Mouse (Mus musculus): ENCODE results near the gene Cngb1. TPM values are rescaled to one million over a fixed set of nuclear protein-coding genes. Genes with fewer than 3 reads are reported as not detected.

The Cngb1 gene
- polyA plus RNA-seq, 1 experiment from 2014 or later, result 0.32 TPM

DNA sequence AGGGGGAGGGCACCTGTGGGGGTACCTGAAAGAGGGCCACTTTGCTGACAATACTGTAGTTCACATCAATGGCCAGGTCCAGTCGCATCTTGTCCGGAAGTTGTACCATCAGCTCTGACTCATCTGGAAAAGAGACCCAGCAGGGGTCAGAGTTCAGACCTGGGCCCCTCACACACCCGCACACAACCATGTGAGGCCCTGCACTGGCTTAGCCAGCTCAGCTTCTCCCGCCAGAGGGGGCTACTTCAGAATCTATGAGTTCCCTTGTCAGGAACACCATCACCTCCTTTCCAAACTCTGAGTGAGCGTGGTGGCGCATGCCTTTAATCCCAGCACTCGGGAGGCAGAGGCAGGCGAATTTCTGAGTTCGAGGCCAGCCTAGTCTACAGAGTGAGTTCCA is 54.3 kb downstream of the Cngb1 start:
- H3K4me3 ChIP-seq (ENCODE audit: low read depth, low read length), result no peak overlapping the region
- H3K36me3 ChIP-seq (replicated peaks; ENCODE audit: control insufficient read depth, insufficient read depth, low read depth, low read length), result no peaks in the 10 kb centered on the region
- H3K27me3 ChIP-seq (ENCODE audit: control insufficient read depth, insufficient read depth, low read length), result no peaks in the 10 kb centered on the region
- no peak overlapping the region for H3K27ac ChIP-seq (replicated peaks; ENCODE audit: low read depth, low read length)
- DNase-seq (ENCODE audit: low spot score) (no peak), ATAC-seq (replicated peaks; ENCODE audit: insufficient number of reproducible peaks, low FRiP score, low TSS enrichment, low read depth) (no peak)
- no peaks in the 10 kb centered on the region for H3K4me1 ChIP-seq (ENCODE audit: control insufficient read depth, insufficient read depth, low read length)
- no peak overlapping the region for H3K9ac ChIP-seq (replicated peaks; ENCODE audit: low read length)
- 58% methylated on average over 9 of the region's 9 CpGs for WGBS
- H3K4me2 ChIP-seq (ENCODE audit: low read depth, low read length), result no peak overlapping the region
- no peaks in the 10 kb centered on the region for H3K9me3 ChIP-seq (replicated peaks; ENCODE audit: control insufficient read depth, low read length)

DNA sequence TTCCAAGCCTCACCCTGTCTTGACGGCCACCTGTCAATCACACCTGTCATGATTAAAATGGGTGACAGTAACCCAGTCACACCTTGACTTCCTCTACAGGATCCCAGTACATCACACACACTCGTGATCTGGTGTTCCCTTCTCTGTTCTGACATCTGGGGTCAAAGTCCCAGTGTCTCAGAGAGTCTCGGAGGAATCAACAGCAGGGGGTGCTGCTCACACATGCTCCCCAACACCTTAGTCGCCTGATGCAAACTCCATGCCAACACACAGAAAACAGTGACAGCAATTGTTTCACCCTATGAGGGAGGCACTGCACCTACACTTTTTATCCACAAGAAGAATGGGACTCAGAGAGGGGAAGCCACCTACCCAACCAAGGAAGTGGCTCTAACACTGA is 56.5 kb downstream of the Cngb1 start:
- Histone ChIP-seq H3K9me3 (replicated peaks; ENCODE audit: control insufficient read depth, low read length) (no peaks in the 10 kb centered on the region), H3K9ac (replicated peaks; ENCODE audit: low read length) (no peak overlapping the region)
- ATAC-seq (replicated peaks; ENCODE audit: insufficient number of reproducible peaks, low FRiP score, low TSS enrichment, low read depth), result no peak

GRCm38 (mm10) chr8:95247277-95247676 is 59.1 kb downstream of the Cngb1 start:
- Histone ChIP-seq H3K36me3 (replicated peaks; ENCODE audit: control insufficient read depth, insufficient read depth, low read depth, low read length) (no peaks in the 10 kb centered on the region), H3K4me1 (ENCODE audit: control insufficient read depth, insufficient read depth, low read length) (no peaks in the 10 kb centered on the region), H3K9me3 (replicated peaks; ENCODE audit: control insufficient read depth, low read length) (no peaks in the 10 kb centered on the region), H3K4me3 (ENCODE audit: low read depth, low read length) (no peak overlapping the region), H3K27ac (replicated peaks; ENCODE audit: low read depth, low read length) (no peak overlapping the region), H3K4me2 (ENCODE audit: low read depth, low read length) (no peak overlapping the region), H3K9ac (replicated peaks; ENCODE audit: low read length) (no peak overlapping the region), H3K27me3 (ENCODE audit: control insufficient read depth, insufficient read depth, low read length) (no peaks in the 10 kb centered on the region)
- ATAC-seq (replicated peaks; ENCODE audit: insufficient number of reproducible peaks, low FRiP score, low TSS enrichment, low read depth) (no peak), DNase-seq (ENCODE audit: low spot score) (no peak)
- WGBS, result 73% methylated on average over 5 of the region's 5 CpGs

More for the DNA sequence above, 56.5 kb downstream of the Cngb1 start:
- H3K4me1 ChIP-seq (ENCODE audit: control insufficient read depth, insufficient read depth, low read length), result no peaks in the 10 kb centered on the region
- 57% methylated on average over 4 of the region's 4 CpGs for WGBS
- no peaks in the 10 kb centered on the region for H3K27me3 ChIP-seq (ENCODE audit: control insufficient read depth, insufficient read depth, low read length)
- H3K4me3 ChIP-seq (ENCODE audit: low read depth, low read length), result no peak overlapping the region
- DNase-seq (ENCODE audit: low spot score), result no peak
- no peaks in the 10 kb centered on the region for H3K36me3 ChIP-seq (replicated peaks; ENCODE audit: control insufficient read depth, insufficient read depth, low read depth, low read length)
- H3K27ac ChIP-seq (replicated peaks; ENCODE audit: low read depth, low read length), result no peak overlapping the region
- no peak overlapping the region for H3K4me2 ChIP-seq (ENCODE audit: low read depth, low read length)

- H3K4me2 ChIP-seq (ENCODE audit: low read depth, low read length), result no peak overlapping the region
- ATAC-seq (replicated peaks; ENCODE audit: insufficient number of reproducible peaks, low FRiP score, low TSS enrichment, low read depth) (no peak), DNase-seq (ENCODE audit: low spot score) (peak; percentile 26)
- WGBS, result 83% methylated on average over 5 of the region's 5 CpGs
- no peak overlapping the region for H3K27ac ChIP-seq (replicated peaks; ENCODE audit: low read depth, low read length)
- H3K36me3 ChIP-seq (replicated peaks; ENCODE audit: control insufficient read depth, insufficient read depth, low read depth, low read length), result no peaks in the 10 kb centered on the region
- no peaks in the 10 kb centered on the region for H3K9me3 ChIP-seq (replicated peaks; ENCODE audit: control insufficient read depth, low read length)
- H3K27me3 ChIP-seq (ENCODE audit: control insufficient read depth, insufficient read depth, low read length), result no peaks in the 10 kb centered on the region
- H3K4me3 ChIP-seq (ENCODE audit: low read depth, low read length), result no peak overlapping the region
- no peaks in the 10 kb centered on the region for H3K4me1 ChIP-seq (ENCODE audit: control insufficient read depth, insufficient read depth, low read length)
- no peak overlapping the region for H3K9ac ChIP-seq (replicated peaks; ENCODE audit: low read length)
These were observed 61.2 kb downstream of the Cngb1 start for GRCm38 (mm10) chr8:95245180-95245579.

- 67% methylated on average over 4 of the region's 4 CpGs for WGBS
- Histone ChIP-seq H3K27me3 (ENCODE audit: control insufficient read depth, insufficient read depth, low read length) (no peaks in the 10 kb centered on the region), H3K4me3 (ENCODE audit: low read depth, low read length) (no peak overlapping the region), H3K4me1 (ENCODE audit: control insufficient read depth, insufficient read depth, low read length) (no peaks in the 10 kb centered on the region), H3K4me2 (ENCODE audit: low read depth, low read length) (no peak overlapping the region), H3K27ac (replicated peaks; ENCODE audit: low read depth, low read length) (no peak overlapping the region), H3K36me3 (replicated peaks; ENCODE audit: control insufficient read depth, insufficient read depth, low read depth, low read length) (no peaks in the 10 kb centered on the region), H3K9me3 (replicated peaks; ENCODE audit: control insufficient read depth, low read length) (no peaks in the 10 kb centered on the region), H3K9ac (replicated peaks; ENCODE audit: low read length) (no peak overlapping the region)
- ATAC-seq (replicated peaks; ENCODE audit: insufficient number of reproducible peaks, low FRiP score, low TSS enrichment, low read depth), result no peak
- DNase-seq (ENCODE audit: low spot score), result no peak
These were observed 62.5 kb downstream of the Cngb1 start for GRCm38 (mm10) chr8:95243853-95244252.

GRCm38 (mm10) chr8:95242826-95243571 is 63.4 kb downstream of the Cngb1 start:
- H3K4me3 ChIP-seq (ENCODE audit: low read depth, low read length), result no peak overlapping the region
- no peak overlapping the region for H3K4me2 ChIP-seq (ENCODE audit: low read depth, low read length)
- peak; percentile 70; the same call in 1 of the 2 replicates for ATAC-seq (replicated peaks; ENCODE audit: insufficient number of reproducible peaks, low FRiP score, low TSS enrichment, low read depth)

GRCm38 (mm10) chr8:95242099-95242825 is 64.1 kb downstream of the Cngb1 start:
- 85% methylated on average over 26 of the region's 26 CpGs for WGBS
- H3K4me2 ChIP-seq (ENCODE audit: low read depth, low read length), result no peak overlapping the region
- DNase-seq (ENCODE audit: low spot score) (no peak), ATAC-seq (replicated peaks; ENCODE audit: insufficient number of reproducible peaks, low FRiP score, low TSS enrichment, low read depth) (no peak)
- no peak overlapping the region for H3K27ac ChIP-seq (replicated peaks; ENCODE audit: low read depth, low read length)
- no peaks in the 10 kb centered on the region for H3K27me3 ChIP-seq (ENCODE audit: control insufficient read depth, insufficient read depth, low read length)
- no peaks in the 10 kb centered on the region for H3K36me3 ChIP-seq (replicated peaks; ENCODE audit: control insufficient read depth, insufficient read depth, low read depth, low read length)
- H3K9me3 ChIP-seq (replicated peaks; ENCODE audit: control insufficient read depth, low read length), result no peaks in the 10 kb centered on the region
- no peaks in the 10 kb centered on the region for H3K4me1 ChIP-seq (ENCODE audit: control insufficient read depth, insufficient read depth, low read length)
- H3K9ac ChIP-seq (replicated peaks; ENCODE audit: low read length), result no peak overlapping the region
- no peak overlapping the region for H3K4me3 ChIP-seq (ENCODE audit: low read depth, low read length)

More at GRCm38 (mm10) chr8:95242826-95243571, 63.4 kb downstream of the Cngb1 start:
- Histone ChIP-seq H3K4me1 (ENCODE audit: control insufficient read depth, insufficient read depth, low read length) (no peaks in the 10 kb centered on the region), H3K27me3 (ENCODE audit: control insufficient read depth, insufficient read depth, low read length) (no peaks in the 10 kb centered on the region), H3K9me3 (replicated peaks; ENCODE audit: control insufficient read depth, low read length) (no peaks in the 10 kb centered on the region), H3K36me3 (replicated peaks; ENCODE audit: control insufficient read depth, insufficient read depth, low read depth, low read length) (no peaks in the 10 kb centered on the region), H3K9ac (replicated peaks; ENCODE audit: low read length) (no peak overlapping the region), H3K27ac (replicated peaks; ENCODE audit: low read depth, low read length) (no peak overlapping the region)
- no peak for DNase-seq (ENCODE audit: low spot score)
- 62% methylated on average over 12 of the region's 12 CpGs for WGBS

GRCm38 (mm10) chr8:95235683-95236082 is 70.7 kb downstream of the Cngb1 start:
- no peak overlapping the region for H3K9ac ChIP-seq (replicated peaks; ENCODE audit: low read length)
- no peak overlapping the region for H3K4me3 ChIP-seq (ENCODE audit: low read depth, low read length)
- H3K36me3 ChIP-seq (replicated peaks; ENCODE audit: control insufficient read depth, insufficient read depth, low read depth, low read length), result no peaks in the 10 kb centered on the region
- no peak overlapping the region for H3K27ac ChIP-seq (replicated peaks; ENCODE audit: low read depth, low read length)
- DNase-seq (ENCODE audit: low spot score) (peak; percentile 76), ATAC-seq (replicated peaks; ENCODE audit: insufficient number of reproducible peaks, low FRiP score, low TSS enrichment, low read depth) (no peak)
- no peak overlapping the region for H3K4me2 ChIP-seq (ENCODE audit: low read depth, low read length)
- no peaks in the 10 kb centered on the region for H3K4me1 ChIP-seq (ENCODE audit: control insufficient read depth, insufficient read depth, low read length)
- no peaks in the 10 kb centered on the region for H3K9me3 ChIP-seq (replicated peaks; ENCODE audit: control insufficient read depth, low read length)
- no peaks in the 10 kb centered on the region for H3K27me3 ChIP-seq (ENCODE audit: control insufficient read depth, insufficient read depth, low read length)
- WGBS, result 7% methylated on average over 3 of the region's 3 CpGs

Data from embryonic facial prominence, embryonic 11.5 days (tissue).